Mouse (Mus musculus) left cerebral cortex, postnatal 25 days (tissue): ENCODE data around the gene Asf1b. TPM values are rescaled to one million over a fixed set of nuclear protein-coding genes. Genes with fewer than 3 reads are reported as not detected.
"Not testable (repeated sequence)": the region's sequence is repeated elsewhere in the genome, so short reads cannot be mapped to it uniquely, and the experiment has no call there.

Experiments
- DNase-seq, 2 experiments: peaks; one replicate each; pipeline ENCODE4 v3.0.0; 2022; ENCODE audit warnings: low spot score in 2 of 2, mixed read lengths in 1 of 2
- intact Hi-C: fragments of 180-260 bp; cut with DNase I; formaldehyde crosslinking; loops from one replicate; pipeline ENCODE4 v1.15.1; 2025
- total RNA-seq, 2 experiments: library from RNA; stranded (reverse); gene quantifications; 2 replicates each; pipeline ENCODE4 v1.2.3; 2021

The Asf1b gene
- total RNA-seq, 2 experiments from 2014 or later, result 0.60 to 0.73 TPM

DNA sequence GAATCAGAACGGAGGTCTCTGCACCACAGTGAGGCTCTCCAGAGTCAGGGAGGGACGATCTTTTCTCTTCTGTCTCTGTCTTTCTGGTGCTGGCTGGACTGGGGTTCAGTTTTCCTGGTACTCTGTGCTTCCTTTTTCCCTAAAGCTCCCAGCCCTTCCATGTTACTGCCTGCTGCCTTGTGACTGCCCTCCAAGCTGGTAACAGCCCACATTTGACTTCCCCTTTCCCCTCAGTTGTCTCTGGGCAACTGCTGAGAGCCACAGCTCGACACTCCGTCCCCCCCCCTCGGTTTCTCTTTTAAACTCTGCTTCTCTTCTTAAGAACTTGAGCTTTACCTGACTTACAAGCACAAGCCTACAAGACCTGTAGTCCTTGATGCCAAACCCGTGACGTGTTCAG, 33.9 kb downstream of the Asf1b start:
- DNase-seq, result no peak
- intact Hi-C loops, result no loop called here

DNA sequence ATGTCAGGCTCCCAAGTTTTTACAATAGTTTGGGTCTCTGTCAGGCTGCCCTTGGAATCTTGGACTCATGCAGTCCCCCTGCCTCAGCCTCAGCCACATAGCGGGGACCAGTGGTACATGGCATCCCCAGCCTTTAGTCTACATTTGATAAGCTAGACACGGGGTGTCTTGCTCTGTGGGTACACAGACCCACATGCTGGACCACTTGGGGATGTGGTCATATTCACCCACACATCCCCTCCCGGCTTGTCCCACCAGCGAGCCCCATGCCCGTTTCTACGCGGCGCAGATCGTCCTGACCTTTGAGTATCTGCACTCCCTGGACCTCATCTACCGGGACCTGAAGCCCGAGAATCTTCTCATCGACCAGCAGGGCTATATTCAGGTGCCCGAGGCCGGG, 34.9 kb downstream of the Asf1b start:
- no peak for DNase-seq
- intact Hi-C loops, result no loop called here

DNA sequence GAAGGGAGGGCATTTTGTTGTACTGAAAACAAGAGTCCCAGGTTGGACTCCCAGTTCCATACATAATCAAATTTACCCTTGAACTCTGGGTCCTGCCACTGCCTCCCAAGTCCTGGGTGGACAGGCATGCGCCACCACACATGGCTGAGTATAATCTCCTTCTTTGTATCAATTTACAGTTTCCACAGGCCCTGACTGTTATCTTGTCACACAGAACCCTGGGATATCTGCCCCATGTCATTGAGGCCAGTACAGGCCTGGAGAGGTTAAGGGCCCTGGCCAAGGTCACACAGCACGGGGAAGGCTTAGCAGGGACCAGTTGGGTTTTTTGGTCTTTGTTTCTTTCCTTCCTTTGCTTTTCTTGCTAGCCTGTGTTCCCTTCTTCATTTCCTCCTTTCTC, 37.2 kb downstream of the Asf1b start:
- intact Hi-C loops, result no loop called here
- no peak for DNase-seq

DNA sequence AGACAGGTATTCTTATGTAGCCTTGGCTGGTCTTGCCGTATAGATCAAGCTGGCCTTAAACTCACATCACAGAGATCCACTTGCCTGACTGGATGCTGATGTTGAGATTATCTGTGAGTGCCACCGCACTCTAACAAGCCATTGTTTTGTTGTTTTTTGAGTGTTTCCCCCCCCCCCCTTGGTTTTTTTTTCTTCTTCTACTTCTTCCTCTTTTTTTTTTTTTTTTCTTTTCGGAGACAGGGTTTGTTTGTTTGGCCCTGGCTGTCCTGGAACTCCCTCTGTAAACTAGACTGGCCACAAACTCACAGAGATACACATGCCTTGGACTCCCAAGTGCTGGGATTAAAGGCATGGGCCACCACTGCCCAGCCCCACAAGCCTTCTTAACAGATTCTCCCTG, 38.7 kb downstream of the Asf1b start:
- DNase-seq, result no peak
- intact Hi-C loops, result no loop called here

DNA sequence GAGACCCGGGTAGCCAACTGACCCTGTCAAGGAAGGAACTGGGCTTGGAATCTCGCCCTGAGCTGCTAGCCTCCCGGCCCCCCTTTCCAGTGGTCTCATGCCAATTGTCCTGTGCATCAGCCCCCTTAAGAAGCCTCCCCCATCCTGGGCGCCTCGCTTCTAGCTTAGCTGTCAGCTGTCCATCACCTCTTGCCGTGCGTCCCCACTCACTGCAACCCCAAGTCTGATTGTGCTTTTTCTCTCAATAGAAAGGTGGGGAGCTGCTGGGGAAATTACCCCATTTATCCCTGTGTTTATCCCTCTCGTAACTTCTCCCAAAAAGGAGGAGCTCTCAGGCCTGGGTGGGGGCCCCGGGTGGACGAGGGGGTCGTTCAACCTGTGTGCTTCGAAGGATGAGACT, 40.7 kb downstream of the Asf1b start:
- DNase-seq, result no peak
- intact Hi-C loops, result loop anchor here (2.0 to 5.0 kb wide), 2 partner anchors 23 to 981 kb away; partner anchors contain the start of genes Junb and Prkaca

DNA sequence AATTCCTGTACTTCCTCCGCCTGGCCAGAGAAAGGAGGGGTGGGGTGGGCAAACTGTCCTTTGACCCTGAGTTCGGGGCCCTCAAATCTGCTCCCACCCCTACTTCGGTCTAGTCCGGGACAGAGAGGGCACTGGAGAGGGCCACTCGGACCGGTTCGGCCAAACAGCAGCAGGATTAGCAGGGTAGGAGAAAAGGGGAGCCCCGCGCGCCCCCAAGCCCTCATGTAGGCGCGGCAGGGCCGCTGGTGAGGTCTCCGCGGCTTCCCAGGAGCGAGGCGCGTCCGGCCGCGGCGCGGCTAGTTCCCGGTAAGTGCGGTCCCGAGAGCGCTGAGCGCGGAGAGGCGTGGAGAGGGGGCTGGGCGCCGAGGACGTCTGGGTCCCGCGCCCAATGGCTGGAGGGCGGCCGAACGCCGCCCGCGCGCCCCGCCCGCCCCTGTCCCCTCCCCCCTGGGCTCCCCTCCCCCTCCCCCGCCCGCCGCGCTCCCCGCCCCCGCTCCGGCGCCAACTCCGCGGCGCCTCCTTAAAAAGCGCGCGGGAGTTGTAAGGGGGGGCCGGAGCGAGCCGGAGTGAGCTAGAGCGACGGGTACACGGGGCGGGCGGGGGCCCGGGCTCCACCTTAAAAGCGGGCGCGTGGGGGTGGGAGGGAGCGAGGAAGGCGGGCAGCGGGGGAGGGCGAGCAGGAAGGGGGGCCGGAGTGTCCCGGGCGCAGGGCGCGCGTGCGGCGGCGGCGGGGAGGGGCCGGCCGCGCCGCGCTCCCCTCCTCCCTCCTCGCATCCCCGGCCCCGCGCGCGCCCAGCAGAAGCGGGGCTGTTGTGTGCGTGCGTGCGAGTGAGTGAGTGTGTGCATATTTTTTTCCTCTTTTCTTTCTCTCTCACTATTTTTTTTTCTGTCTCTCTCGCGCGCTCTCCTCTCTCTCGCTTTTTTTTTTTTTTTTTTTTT, 41.5 kb downstream of the Asf1b start:
- intact Hi-C loops, result loop anchor here (1.0 to 5.0 kb wide), 3 partner anchors 24 to 980 kb away; partner anchors contain the start of genes Junb and Prkaca
- DNase-seq, result peak; percentile 73 to 81

DNA sequence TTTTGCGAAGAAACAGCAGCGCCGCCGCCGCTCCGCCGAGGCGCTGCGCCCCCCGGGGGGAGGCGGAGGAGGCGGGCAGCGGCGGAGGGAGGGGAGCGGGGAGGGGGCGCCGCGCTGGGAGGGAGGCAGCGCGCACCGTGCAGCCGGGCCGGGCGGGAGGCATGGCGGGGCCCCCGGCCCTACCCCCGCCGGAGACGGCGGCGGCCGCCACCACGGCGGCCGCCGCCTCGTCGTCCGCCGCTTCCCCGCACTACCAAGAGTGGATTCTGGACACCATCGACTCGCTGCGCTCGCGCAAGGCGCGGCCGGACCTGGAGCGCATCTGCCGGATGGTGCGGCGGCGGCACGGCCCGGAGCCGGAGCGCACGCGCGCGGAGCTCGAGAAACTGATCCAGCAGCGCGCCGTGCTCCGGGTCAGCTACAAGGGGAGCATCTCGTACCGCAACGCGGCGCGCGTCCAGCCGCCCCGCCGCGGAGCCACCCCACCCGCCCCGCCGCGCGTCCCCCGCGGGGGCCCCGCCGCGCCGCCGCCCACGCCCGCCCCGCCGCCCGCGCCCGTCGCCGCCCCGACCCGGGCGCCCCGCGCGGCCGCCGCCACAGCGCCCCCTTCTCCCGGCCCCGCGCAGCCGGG, 42.3 kb downstream of the Asf1b start, which contains the start of gene Samd1:
Gene Samd1, plus strand, starts transcription at position 162 of the 631 bp plus-strand sequence.
- intact Hi-C loops, result loop anchor here (1.0 to 5.0 kb wide), 3 partner anchors 25 to 980 kb away; partner anchors contain the start of genes Junb and Prkaca
- peak; percentile 56 to 65 for DNase-seq

DNA sequence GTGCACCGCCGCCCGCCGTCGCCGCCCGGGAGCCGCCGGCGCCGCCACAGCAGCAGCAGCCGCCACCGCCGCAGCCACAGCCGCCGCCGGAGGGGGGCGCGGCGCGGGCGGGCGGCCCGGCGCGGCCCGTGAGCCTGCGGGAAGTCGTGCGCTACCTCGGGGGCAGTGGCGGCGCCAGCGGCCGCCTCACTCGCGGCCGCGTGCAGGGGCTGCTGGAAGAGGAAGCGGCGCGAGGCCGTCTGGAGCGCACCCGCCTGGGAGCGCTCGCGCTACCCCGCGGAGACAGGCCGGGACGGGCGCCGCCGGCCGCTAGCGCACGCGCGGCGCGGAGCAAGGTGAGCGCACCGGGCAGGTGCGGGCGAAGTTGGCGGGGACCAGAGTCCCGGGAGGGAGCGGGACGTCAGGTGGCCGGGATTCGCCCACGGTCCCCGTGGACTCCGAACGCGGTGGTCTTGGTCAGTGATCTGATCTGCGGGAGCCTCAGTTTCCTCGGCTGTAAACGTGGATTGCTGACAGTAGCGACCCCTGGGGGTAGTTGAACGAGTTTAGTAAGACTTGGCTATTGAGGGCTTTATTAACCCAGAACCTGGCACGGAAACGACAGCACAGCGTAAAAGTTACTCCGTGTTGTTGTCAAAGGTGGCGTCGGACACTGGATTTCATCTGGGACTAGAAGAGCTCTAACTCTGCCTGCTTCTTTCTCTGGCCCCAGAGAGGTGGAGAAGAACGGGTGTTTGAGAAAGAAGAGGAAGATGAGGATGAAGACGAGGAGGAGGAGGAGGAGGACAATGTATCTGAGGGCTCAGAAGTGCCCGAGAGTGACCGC, 43.1 kb downstream of the Asf1b start:
- intact Hi-C loops, result loop anchor here (5.0 kb wide), 1 partner anchor 979 kb away; the partner anchor contains the start of gene Junb
- DNase-seq, result peak; percentile 48 to 63

DNA sequence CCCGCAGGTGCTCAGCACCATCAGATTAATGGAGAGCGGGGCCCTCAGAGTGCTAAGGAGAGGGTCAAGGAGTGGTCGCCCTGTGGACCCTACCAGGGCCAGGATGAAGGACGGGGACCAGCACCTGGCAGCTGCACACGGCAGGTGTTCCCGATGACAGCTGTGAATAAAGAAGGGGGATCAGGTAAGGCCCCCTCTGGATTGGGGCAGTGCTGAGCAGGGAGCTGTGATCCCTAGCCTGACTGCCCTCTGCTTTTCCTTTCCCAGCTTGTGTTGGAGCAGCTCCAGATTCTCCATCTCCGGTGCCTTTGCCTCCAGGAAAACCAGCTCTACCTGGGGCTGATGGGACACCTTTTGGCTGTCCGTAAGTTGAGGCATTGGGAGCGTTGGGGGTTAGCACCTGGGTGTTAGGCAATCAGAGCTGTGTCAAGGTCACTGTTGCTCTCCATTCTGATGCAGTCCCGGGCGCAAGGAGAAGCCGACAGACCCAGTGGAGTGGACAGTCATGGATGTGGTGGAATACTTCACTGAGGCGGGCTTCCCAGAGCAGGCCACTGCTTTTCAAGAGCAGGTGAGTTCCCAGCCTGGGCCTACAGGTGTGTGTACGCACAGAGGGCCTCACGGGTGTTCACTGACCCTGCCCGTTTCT, 43.9 kb downstream of the Asf1b start:
- no peak for DNase-seq
- intact Hi-C loops, result loop anchor here (5.0 kb wide), 1 partner anchor 978 kb away; the partner anchor contains the start of gene Junb

DNA sequence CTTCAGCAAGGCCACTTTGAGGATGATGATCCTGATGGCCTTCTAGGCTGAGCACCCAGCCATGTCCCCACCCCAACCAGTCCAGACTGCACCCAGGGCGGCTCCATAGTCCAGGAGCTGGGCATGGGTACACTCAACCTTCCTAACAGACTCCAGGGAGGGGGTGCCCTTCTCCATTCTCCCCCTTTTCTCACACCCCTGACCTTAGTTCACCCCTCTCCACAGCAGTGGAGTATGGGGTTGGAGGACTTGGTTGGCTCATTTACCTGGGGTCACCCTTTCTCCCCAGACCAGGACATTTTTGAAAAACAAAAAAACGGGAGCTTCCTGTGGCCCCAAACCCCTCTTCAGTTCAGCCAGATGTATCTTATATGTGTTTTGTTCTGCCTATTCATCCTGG, 44.5 kb downstream of the Asf1b start:
- no peak for DNase-seq
- intact Hi-C loops, result loop anchor here (5.0 kb wide), 1 partner anchor 977 kb away; the partner anchor contains the start of gene Junb

DNA sequence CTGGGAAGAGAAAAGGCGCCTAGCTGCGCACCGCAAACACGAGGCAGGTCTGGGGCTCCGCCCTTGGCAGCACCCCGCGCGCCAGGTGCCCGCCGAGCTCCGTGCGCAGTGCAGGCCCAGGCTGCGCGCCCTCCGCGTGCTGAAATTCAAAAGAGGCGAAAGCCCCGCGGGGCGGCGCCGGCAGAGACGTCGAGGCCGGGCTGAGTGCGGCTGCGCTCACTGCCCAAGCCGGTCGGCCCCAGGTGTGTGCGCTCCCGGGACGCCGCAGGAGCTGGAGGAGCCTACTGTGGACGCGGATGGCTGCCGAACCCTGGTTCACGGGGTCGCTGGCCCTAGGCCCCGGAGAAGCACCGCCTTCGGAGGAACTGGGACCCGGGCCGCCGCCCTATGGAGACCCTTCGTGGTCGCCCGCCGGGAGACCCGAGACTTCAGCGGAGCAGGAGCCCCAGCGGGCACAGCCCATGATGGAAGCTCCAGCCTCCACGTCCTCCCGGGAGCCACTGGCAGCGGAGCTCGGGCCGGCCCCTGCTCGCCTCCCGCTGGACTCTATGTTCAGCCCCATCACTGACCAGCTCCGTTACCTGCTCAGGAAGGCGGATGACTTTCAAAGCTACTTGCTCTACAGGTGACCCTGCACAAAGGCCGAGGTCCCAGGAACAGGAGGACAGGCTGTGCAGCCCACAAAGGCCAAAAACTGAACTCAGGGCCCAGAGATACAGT, 46.1 kb downstream of the Asf1b start, which contains the start of gene 1700067K01Rik:
Gene 1700067K01Rik, plus strand, starts transcription at position 222 of the 720 bp plus-strand sequence.
- intact Hi-C loops, result no loop called here
- DNase-seq, result no peak

DNA sequence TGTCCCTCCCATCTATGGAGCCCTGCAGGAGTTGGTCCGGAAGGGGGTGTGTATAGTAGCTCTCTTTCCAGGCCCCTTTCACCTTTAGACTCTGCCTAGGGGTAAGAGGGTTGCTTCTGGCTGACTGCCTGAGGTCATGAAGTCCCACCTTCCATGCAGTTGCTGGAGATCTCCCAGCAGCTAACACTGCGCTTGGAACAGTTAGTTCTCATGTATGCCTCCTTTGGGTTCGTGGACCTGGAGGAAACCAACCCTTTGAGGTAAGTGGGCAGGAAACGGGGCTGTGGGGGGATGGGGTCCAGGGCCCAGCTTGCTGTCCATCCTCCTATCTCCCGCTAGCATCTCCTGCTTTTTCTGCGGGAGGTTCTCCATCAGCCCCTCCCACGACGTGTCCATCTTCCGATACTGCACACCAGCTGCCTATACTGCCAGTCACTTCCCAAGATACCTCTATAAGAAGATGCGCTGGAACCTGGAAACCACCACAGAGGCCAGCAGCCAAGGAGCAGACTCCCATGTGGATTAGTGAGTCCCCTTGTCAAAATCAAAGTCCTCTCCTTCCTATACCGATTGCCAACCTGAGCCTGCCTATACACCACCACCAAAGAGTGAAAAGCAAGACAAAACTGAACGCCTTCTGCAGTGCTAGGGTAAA, 47.8 kb downstream of the Asf1b start:
- DNase-seq, result no peak
- intact Hi-C loops, result no loop called here

DNA sequence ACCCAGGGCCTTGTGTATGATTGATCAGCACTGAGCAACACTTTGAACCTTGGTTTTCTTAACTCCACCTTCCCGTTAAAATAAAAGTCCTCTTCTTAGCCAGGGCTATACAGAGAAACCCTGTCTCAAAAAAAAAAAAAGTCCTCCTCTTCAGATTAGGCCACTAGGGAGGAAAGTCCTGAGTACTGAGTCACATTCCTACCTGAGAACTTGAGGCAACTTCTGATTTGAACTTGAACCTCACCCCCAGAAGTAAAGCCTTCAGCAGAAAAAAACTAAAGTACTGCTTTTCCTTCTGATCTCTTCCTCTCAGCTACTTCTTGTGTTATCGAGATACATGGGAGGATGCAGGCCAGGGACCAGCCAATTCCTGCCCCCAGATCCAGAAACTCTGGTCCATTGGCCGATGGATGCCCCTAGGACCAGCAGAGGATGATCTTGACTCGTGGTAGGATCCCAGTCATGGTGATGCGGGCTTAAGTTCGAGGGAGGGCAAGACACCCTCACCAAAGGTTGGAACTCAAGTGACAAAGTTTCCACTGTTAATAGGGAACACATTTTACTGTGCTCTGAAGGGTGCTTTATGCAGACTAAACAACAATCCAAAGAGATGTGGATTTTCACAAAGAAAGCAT, 48.4 kb downstream of the Asf1b start:
- DNase-seq, result no peak
- intact Hi-C loops, result no loop called here

DNA sequence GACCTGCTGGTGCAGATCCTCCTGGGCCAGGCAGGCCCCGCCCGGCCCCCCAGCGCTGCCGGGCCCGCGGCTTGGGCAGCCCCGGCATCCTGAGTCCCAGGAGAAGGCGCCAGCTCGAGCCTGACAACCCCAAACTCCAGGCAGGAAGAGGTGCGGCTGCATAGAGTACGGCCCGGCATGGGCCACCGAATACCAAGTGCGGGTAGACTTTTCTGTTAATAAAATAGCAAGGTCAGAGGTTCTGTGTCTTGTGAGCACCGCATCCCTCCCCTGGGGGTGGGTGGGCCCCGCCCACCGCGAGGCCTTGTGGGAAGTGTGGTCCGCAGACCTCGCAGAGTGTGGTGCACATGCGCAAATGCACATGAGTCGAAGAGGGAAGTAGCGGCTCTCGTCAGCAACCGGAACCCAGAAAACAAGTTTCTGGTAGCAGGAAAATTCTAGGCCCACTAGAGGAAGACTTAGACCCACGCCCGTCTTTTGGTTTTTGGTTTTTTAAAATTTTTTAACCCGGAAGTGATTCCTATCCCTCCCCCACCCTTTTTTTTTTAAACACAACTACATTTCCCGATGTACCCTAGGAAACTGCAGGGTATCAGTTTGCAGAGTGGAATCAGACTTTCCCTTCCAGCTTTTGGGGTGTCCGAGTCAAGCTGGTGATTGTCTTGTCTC, 49.4 kb downstream of the Asf1b start:
- peak; percentile 91 to 95 for DNase-seq
- intact Hi-C loops, result no loop called here

DNA sequence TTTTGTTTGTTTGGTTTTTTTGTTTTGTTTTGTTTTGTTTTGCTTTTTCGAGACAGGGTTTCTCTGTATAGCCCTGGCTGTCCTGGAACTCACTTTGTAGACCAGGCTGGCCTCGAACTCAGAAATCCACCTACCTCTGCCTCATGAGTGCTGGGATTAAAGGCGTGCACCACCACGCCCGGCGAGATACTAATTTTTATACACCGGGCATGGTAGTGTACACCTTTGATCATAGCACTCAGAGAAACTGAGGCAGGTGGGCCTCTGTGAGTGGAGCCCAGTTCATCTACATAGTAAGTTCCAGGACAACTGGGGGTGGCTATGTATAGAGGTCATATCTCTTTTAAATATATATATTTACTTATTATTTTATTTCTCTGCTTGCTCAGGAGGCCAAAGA, 50.2 kb downstream of the Asf1b start:
- DNase-seq, intact Hi-C loops: not testable (repeated sequence)

DNA sequence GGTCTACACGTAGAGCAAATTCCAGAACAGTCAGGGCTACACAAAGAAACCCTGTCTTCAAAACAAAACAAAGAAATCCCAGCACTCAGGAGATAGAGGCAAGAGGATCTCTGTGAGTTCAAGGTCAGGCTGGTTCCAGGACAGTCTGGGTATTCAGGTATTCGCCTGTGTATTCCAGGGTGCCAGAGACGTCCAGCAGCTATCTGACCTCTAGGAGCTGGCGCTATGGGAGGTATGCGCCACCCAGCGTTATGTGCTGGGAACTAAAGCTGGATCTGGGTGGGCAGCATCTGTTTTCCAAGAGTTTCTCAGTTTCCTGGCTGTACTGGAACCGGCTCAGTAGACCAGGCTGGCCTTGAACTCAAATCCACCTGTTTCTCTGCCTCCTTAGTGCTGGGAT, 53.1 kb downstream of the Asf1b start:
- intact Hi-C loops, result no loop called here

DNA sequence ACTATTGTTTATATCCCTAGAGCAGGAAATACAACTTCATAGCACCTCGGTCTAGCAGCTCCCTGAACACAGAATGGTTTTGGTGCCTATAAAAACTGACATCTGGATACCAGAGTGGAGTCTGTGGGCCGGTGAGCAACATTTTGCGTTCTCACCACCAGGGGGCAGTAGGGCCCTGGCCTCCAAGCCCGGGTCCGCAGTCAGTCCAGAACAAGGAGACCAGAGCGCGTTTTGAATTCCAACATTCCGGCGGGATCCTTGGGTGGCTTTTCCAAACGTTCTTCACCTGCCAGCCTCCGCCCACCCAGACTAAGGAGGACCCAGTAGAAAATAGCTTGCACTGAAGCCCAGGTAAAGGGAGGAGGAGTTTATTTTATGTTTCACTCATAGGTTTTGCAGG, 54.6 kb downstream of the Asf1b start:
- DNase-seq, result peak; percentile 85 to 90
- intact Hi-C loops, result no loop called here

More for the DNA sequence above, 53.1 kb downstream of the Asf1b start:
- DNase-seq, result no peak
